11 mouse cellular contexts compared by ENCODE assay signal in genomic region chr11:101756616-101757015, GRCm38 (mm10). TPM values are rescaled to one million over a fixed set of nuclear protein-coding genes. Genes with fewer than 3 reads are reported as not detected.
DNase-seq lines count a peak whose midpoint lies in the region.
"Had no signal": no experiment of that assay in that cellular context is flagged by ENCODE, and none has a peak within 500 bp of the region (broad histone marks: within the 10 kb centered on the region; RNA-seq: fewer than 3 reads in every experiment).

No protein-coding gene starts in this region.

- DNase-seq in cerebellum, adult 9-10 months: peak; percentile 31
- DNase-seq in cerebellum, adult 11-12 months: no peak
- peak; percentile 54 for DNase-seq in layer of hippocampus, adult 9-11 months
- no peak for DNase-seq in layer of hippocampus, adult 9-10 months (ENCODE audit: low spot score)
- DNase-seq in adrenal gland, postnatal 25 days: peak; percentile 23
- DNase-seq in skeletal muscle tissue, adult 2 months (ENCODE audit: low read depth, low spot score): peak; percentile 89
- DNase-seq in thymus, postnatal 14 days: no peak
- DNase-seq in retina, embryonic 14.5 days (ENCODE audit: low spot score): no peak
- DNase-seq: kidney, adult 9 months; right cerebral cortex, postnatal 4 days; thymus, postnatal 36 days had no signal

RNA-seq across cellular contexts. Expression of gene Dhx8, which starts 23.9 kb away (rescaled TPM):
- 28.0 TPM in 2 replicates for total RNA-seq in adrenal gland, postnatal 25 days (2021)

RNA-seq across cellular contexts. Expression of gene Etv4, which starts 28.6 kb away (rescaled TPM):
- total RNA-seq in adrenal gland, postnatal 25 days (2021): 1.4 and 1.9 TPM in 2 replicates

Comparison
In these comparisons a context has a peak if more than half of its experiments do, and no peak if none do; other contexts are left out.
1. DNase-seq: peak in cerebellum, adult 9-10 months (single experiment), layer of hippocampus, adult 9-11 months (single experiment), adrenal gland, postnatal 25 days (single experiment) and skeletal muscle tissue, adult 2 months (single experiment); none in cerebellum, adult 11-12 months (single experiment), layer of hippocampus, adult 9-10 months (single experiment), thymus, postnatal 14 days (single experiment) and retina, embryonic 14.5 days (single experiment).